Mouse (Mus musculus) embryonic facial prominence, embryonic 11.5 days (tissue): ENCODE measurements around the gene Agap1. TPM values are rescaled to one million over a fixed set of nuclear protein-coding genes. Genes with fewer than 3 reads are reported as not detected.

Experiments
- ATAC-seq: fragments of 200-750 bp; cut with Nextera tagmentation; replicated peaks from 2 replicates; pipeline ENCODE4 v1.8.0; 2017; ENCODE audit warnings: low read depth; ENCODE audit not compliant: insufficient number of reproducible peaks, low FRiP score, low TSS enrichment
- DNase-seq: peaks from one replicate; pipeline ENCODE4 v3.0.0-alpha.2; 2015; ENCODE audit warnings: low spot score
- H3K27ac ChIP-seq: fragments of 300-500 bp; sonication (generic); replicated peaks from 2 replicates; pipeline ENCODE4 v1.5.1; 2014; ENCODE audit warnings: mild to moderate bottlenecking, low read depth, low read length, control low read depth
- H3K27me3 ChIP-seq: fragments of 300-500 bp; sonication (generic); 2 replicates; pipeline ENCODE4 v1.6.1; 2014; ENCODE audit warnings: mild to moderate bottlenecking, low read length, moderate library complexity, mixed read lengths; ENCODE audit not compliant: control insufficient read depth, insufficient read depth
- H3K36me3 ChIP-seq: fragments of 300-500 bp; sonication (generic); replicated peaks from 2 replicates; pipeline ENCODE4 v1.6.1; 2014; ENCODE audit warnings: low read depth, mild to moderate bottlenecking, low read length, moderate library complexity, mixed read lengths; ENCODE audit not compliant: control insufficient read depth, insufficient read depth
- H3K4me1 ChIP-seq: fragments of 300-500 bp; sonication (generic); 2 replicates; pipeline ENCODE4 v1.6.1; 2014; ENCODE audit warnings: low read length, mixed read lengths; ENCODE audit not compliant: control insufficient read depth, insufficient read depth
- H3K4me2 ChIP-seq: fragments of 300-500 bp; sonication (generic); 2 replicates; pipeline ENCODE4 v1.6.1; 2014; ENCODE audit warnings: low read depth, mild to moderate bottlenecking, control low read depth, low read length, moderate library complexity
- H3K4me3 ChIP-seq: fragments of 300-500 bp; sonication (generic); 2 replicates; pipeline ENCODE4 v1.5.1; 2014; ENCODE audit warnings: low read depth, low read length, control low read depth
- H3K9ac ChIP-seq: fragments of 300-500 bp; sonication (generic); replicated peaks from 2 replicates; pipeline ENCODE4 v1.6.1; 2014; ENCODE audit warnings: mild to moderate bottlenecking, control low read depth, low read length
- H3K9me3 ChIP-seq: fragments of 300-500 bp; sonication (generic); replicated peaks from 2 replicates; pipeline ENCODE4 v1.6.1; 2016; ENCODE audit warnings: mild to moderate bottlenecking, low read length, inconsistent platforms, mixed read lengths; ENCODE audit not compliant: control insufficient read depth
- WGBS: fragments of 180-500 bp; shearing (Covaris S2); extraction: QIAGEN DNeasy Blood & Tissue Kit; methylation state at CpG from one replicate; pipeline ENCODE4 v1.1.7; 2014; 5-methylcytosine and 5-hydroxymethylcytosine counted together
- polyA plus RNA-seq: library from polyadenylated mRNA; unstranded; fragments of >200 nt; fragmentation: Nextera tagmentation; extraction: Ambion mirVana; gene quantifications from 2 replicates; pipeline ENCODE4 v1.2.1, GENCODE M21; 2014

Agap1 gene
- polyA plus RNA-seq, 1 experiment from 2014 or later, result 15.4 TPM

DNA sequence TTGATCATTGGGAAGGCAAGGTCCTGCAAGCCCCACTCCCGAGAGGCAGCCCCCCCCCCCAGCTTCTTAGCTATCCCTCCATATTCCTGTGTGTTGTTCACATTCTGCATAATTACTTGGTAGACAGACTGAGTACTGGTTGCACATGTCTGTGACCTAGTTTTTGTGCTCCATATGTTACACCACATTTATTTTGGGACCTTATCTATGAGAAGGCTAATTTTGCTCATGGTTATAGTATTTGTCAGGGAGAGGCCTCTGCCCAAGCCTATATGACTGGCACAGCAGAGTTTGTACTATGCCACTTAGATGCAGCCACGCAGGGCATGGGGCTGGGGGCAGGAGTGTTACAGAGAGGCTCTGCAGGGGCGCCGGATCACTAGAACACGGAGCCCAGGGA is 144.3 kb downstream of the Agap1 start:
- Histone ChIP-seq H3K27ac (no peak overlapping the region), H3K9me3 (no peaks in the 10 kb centered on the region), H3K4me1 (peaks cover 2% of the 10 kb centered on the region), H3K9ac (no peak overlapping the region), H3K36me3 (no peaks in the 10 kb centered on the region), H3K4me3 (no peak overlapping the region), H3K4me2 (no peak overlapping the region), H3K27me3 (no peaks in the 10 kb centered on the region)
- no peak for ATAC-seq
- DNase-seq, result no peak
- 91% methylated on average over 5 of the region's 5 CpGs for WGBS

DNA sequence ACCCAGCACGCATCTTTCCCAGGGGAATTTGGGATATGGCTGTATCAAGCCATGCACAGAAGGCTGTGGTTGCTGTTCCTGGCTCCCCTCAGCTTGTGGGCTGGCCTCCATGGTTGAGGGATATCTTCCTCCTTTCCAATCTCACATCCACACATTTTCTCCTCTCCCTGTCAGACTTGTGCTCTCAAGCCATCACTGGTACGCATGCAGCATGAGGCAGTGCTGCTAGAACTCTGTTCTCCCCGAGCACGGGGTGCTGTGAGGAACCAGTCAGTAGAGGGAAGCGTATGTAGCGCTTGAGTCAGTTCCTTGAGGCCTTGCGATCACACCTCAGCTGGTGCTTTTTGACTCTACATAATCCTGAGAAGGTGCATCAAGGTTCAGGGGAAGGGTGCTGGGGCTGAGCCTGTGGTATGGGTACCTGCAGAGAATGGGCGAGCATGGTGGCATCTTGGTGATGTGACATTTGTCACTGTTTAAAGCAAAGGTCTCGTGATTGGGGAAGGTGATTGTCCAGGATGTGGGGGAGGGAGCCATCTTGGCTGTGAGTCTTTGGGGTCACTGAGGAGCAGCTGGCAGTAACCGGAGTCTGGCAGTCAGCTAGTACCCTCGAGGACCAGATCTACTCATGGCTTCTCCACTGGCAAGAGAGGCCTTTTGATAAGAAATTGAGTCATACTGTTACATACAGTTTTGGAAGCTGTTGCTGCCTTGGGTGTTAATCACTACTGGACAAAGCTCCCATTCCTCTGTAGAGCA is 145.6 kb downstream of the Agap1 start:
- DNase-seq (no peak), ATAC-seq (no peak)
- Histone ChIP-seq H3K27me3 (no peaks in the 10 kb centered on the region), H3K4me1 (peaks cover 2% of the 10 kb centered on the region), H3K9ac (no peak overlapping the region), H3K9me3 (no peaks in the 10 kb centered on the region), H3K36me3 (no peaks in the 10 kb centered on the region), H3K4me2 (no peak overlapping the region), H3K4me3 (no peak overlapping the region), H3K27ac (no peak overlapping the region)
- 87% methylated on average over 11 of the region's 11 CpGs for WGBS

DNA sequence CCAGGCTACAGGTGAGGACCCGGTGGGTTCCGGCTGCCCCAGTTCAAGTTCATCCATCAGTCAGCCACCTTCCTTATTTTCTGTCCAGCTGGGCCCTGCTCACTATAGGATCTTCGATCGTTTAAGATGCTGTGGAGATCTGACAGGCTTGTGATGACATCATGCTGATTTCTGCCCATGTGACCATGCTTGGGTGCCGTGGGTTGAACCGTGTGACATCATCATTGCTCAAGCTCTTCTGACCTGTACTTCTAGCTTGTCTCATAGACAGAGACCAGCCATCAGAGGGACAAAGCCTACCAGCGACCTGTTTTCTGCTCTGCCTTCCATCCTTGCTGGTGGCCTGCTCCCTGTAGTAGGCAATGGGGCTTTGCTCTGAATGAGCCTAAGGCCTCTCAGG is 146.7 kb downstream of the Agap1 start:
- Histone ChIP-seq H3K4me2 (no peak overlapping the region), H3K4me3 (no peak overlapping the region), H3K36me3 (no peaks in the 10 kb centered on the region), H3K9ac (no peak overlapping the region), H3K9me3 (no peaks in the 10 kb centered on the region), H3K27ac (no peak overlapping the region), H3K27me3 (no peaks in the 10 kb centered on the region), H3K4me1 (peaks cover 2% of the 10 kb centered on the region)
- ATAC-seq (no peak; the same call in 1 of the 2 replicates), DNase-seq (no peak)
- 87% methylated on average over 7 of the region's 7 CpGs for WGBS

DNA sequence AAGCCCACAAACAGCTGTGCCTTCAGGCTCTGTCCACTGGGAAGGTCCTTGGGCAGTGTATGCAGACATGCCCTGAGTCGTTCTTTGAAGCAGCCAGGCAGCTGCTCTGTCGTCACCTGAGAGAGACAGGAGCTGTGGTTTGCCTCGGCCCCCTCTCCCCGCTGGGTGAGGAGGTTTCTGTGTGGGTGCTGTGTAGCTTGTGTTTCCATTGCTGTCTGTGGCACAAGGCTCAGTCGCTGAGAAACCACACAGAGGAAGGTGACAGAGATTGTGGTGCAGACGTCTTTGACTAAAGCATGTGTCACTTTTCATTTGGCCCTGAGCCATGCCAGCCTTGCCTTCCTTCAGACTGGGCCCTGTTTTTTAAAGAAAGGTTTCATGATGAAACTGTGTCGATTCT is 148.3 kb downstream of the Agap1 start:
- no peak overlapping the region for H3K27ac ChIP-seq

DNA sequence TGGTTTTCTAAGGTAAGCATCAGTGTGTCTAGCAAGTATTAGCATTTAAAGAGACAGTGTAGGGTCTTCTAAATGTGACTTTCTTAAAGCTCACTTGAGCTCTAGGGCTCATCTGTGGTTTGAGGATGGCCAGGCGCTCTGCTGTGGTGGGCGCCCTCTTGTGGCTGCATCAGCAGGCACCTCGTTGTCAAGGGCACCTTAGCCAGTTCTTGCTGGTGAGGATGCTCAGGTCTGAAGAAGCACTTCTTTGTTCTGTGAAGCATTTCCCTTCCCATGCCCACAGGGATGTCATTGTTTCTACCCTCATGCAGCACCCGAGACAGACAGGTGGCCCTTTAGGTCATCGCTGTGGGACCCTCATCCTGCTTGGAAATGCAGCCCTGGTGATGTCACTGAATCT is 152.0 kb downstream of the Agap1 start:
- Histone ChIP-seq H3K27ac (no peak overlapping the region), H3K4me2 (no peak overlapping the region), H3K4me3 (no peak overlapping the region), H3K9me3 (no peaks in the 10 kb centered on the region), H3K4me1 (no peaks in the 10 kb centered on the region), H3K27me3 (no peaks in the 10 kb centered on the region), H3K36me3 (no peaks in the 10 kb centered on the region; the same call in 1 of the 2 replicates), H3K9ac (no peak overlapping the region)
- DNase-seq, result peak; percentile 71
- no peak; the same call in 1 of the 2 replicates for ATAC-seq
- WGBS, result 39% methylated on average over 5 of the region's 5 CpGs

More for the DNA sequence above, 148.3 kb downstream of the Agap1 start:
- H3K27me3 ChIP-seq, result no peaks in the 10 kb centered on the region
- H3K4me2 ChIP-seq, result no peak overlapping the region
- DNase-seq, result no peak
- 70% methylated on average over 7 of the region's 7 CpGs for WGBS
- no peak overlapping the region for H3K4me3 ChIP-seq
- ATAC-seq, result no peak
- H3K4me1 ChIP-seq, result peaks cover 2% of the 10 kb centered on the region
- H3K36me3 ChIP-seq, result no peaks in the 10 kb centered on the region
- no peaks in the 10 kb centered on the region for H3K9me3 ChIP-seq
- no peak overlapping the region for H3K9ac ChIP-seq

DNA sequence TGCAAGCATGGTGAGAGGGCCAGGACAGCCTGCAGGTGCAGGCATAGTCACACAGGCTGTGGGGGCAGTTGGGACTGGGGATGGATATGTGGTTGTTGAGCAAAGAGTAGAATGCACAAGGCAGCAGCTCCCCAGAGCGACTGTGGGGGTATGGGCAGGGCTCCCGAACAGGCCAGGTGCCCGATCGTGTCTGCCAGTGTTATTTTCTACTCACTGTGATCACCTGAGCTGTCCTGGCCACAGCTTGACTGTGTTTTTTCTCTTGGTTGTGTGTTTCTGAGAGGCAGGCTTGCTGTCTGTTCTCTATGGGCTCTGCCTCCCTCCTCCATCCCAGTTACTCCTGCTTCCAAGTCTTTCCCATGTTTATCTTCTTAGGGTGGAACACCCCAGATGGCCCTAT is 154.2 kb downstream of the Agap1 start:
- WGBS, result 98% methylated on average over 4 of the region's 4 CpGs
- ATAC-seq (no peak), DNase-seq (no peak)
- no peak overlapping the region for H3K4me2 ChIP-seq
- no peaks in the 10 kb centered on the region; the same call in 1 of the 2 replicates for H3K36me3 ChIP-seq
- no peak overlapping the region for H3K4me3 ChIP-seq
- H3K27me3 ChIP-seq, result no peaks in the 10 kb centered on the region
- H3K9me3 ChIP-seq, result no peaks in the 10 kb centered on the region
- no peak overlapping the region for H3K9ac ChIP-seq
- H3K4me1 ChIP-seq, result no peaks in the 10 kb centered on the region
- H3K27ac ChIP-seq, result no peak overlapping the region

DNA sequence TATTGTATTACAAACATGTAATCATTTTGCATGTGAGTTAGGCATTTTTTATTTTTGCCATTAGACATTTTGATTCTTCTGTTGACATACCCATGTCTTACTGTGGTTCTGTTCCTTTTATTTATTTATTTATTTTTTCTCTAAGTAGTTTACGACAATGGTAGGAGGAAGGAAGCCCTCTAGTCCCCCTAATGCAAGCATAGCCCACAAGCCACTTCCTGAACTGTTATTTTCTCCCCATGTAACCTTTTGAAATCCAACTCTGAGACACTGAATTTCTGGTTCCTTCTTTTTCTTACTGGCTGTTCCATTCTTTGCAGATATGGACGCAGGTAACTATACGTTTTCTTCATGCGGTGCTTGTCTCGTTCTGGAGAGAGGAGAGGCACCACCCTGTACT is 155.4 kb downstream of the Agap1 start:
- Histone ChIP-seq H3K27ac (no peak overlapping the region), H3K9ac (no peak overlapping the region), H3K27me3 (no peaks in the 10 kb centered on the region), H3K4me2 (no peak overlapping the region), H3K4me1 (no peaks in the 10 kb centered on the region), H3K9me3 (no peaks in the 10 kb centered on the region), H3K4me3 (no peak overlapping the region), H3K36me3 (no peaks in the 10 kb centered on the region; the same call in 1 of the 2 replicates)
- 96% methylated on average over 5 of the region's 5 CpGs for WGBS
- DNase-seq (no peak), ATAC-seq (no peak)

DNA sequence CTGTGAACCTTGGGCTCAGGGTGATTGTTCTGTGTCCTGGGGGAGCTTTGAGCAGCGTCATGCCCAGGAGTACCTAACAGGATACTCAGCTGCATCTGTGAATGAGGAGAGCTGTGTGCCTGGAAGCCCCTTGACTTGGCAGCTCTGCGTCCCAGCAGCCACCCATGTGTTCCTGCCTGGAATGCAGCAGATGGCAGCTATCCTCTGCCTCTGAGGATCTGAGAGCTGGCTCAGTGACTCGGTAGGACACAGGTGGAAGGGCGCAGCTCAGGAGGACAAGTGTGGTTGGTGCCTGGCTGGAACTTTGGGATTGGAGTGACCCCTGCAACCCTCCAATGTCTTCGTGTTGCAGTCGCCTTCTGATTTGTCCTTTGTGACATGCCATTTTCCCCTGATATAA is 156.9 kb downstream of the Agap1 start:
- no peak overlapping the region for H3K27ac ChIP-seq
- no peak for DNase-seq
- H3K4me2 ChIP-seq, result no peak overlapping the region
- no peaks in the 10 kb centered on the region for H3K27me3 ChIP-seq
- no peaks in the 10 kb centered on the region; the same call in 1 of the 2 replicates for H3K36me3 ChIP-seq
- H3K4me3 ChIP-seq, result no peak overlapping the region
- H3K4me1 ChIP-seq, result no peaks in the 10 kb centered on the region
- WGBS, result 91% methylated on average over 6 of the region's 6 CpGs
- H3K9me3 ChIP-seq, result no peaks in the 10 kb centered on the region
- H3K9ac ChIP-seq, result no peak overlapping the region
- no peak for ATAC-seq
